Mouse (Mus musculus) CH12.LX (cell line): Measurements from ENCODE around the gene Inpp5b.

ENCODE experiments used
- BHLHE40 ChIP-seq: IDR thresholded peaks from 2 replicates; pipeline ENCODE4 v1.6.1; 2011; ENCODE audit warnings: mild to moderate bottlenecking, low read depth, low read length, improper control_type of control experiment
- CTCF ChIP-seq, 2 experiments: IDR thresholded peaks in 1 of 2; conservative IDR thresholded peaks in 1 of 2; 2 replicates each; pipeline ENCODE4 v1.5.1; 2011 to 2012; ENCODE audit warnings: low read depth in 2 of 2, low read length in 2 of 2, improper control_type of control experiment in 1 of 2, inconsistent platforms in 1 of 2, mild to moderate bottlenecking in 1 of 2, moderate library complexity in 1 of 2
- EP300 ChIP-seq: IDR thresholded peaks from 2 replicates; pipeline ENCODE4 v1.6.1; 2011; ENCODE audit warnings: low read length, improper control_type of control experiment
- POLR2A ChIP-seq: IDR thresholded peaks from 2 replicates; pipeline ENCODE4 v1.6.1; 2011; ENCODE audit warnings: low read depth, mild to moderate bottlenecking, improper control_type of control experiment, low read length
- SMC3 ChIP-seq: IDR thresholded peaks from 2 replicates; pipeline ENCODE4 v1.6.1; 2011; ENCODE audit warnings: low read depth, low read length, improper control_type of control experiment
- ZNF384 ChIP-seq: IDR thresholded peaks from 2 replicates; pipeline ENCODE4 v1.6.1; 2012; ENCODE audit warnings: low read depth, low read length, improper control_type of control experiment, inconsistent platforms

GRCm38 (mm10) chr4:124755526-124755925 lies 13.9 kb downstream of the Inpp5b start:
- TF ChIP-seq BHLHE40 (no peak), EP300 (peak; percentile 34; the same call in 1 of the 2 replicates), POLR2A (no peak), CTCF (conservative IDR thresholded peaks at IDR 0.05 in 1 of 2, IDR thresholded peaks at IDR 0.05 in 1 of 2; ENCODE audit: low read depth in 2 of 2, low read length in 2 of 2) (no peak), ZNF384 (no peak), SMC3 (no peak)
